Mouse (Mus musculus) thymus, adult 2 months (tissue): ENCODE data around the gene Xirp1. TPM values are rescaled to one million over a fixed set of nuclear protein-coding genes. Genes with fewer than 3 reads are reported as not detected.

Experiments used
- DNase-seq: peaks from one replicate; pipeline ENCODE4 v3.0.0; 2021
- H3K27ac ChIP-seq: fragments of 200-500 bp; 2 replicates; pipeline ENCODE4 v1.5.1; 2012; ENCODE audit warnings: low read length, control low read depth; ENCODE audit not compliant: control insufficient read depth, insufficient read depth
- H3K27me3 ChIP-seq: fragments of 200-500 bp; 2 replicates; pipeline ENCODE4 v1.6.1; 2012; ENCODE audit warnings: mild to moderate bottlenecking, low read length, moderate library complexity, mixed read lengths; ENCODE audit not compliant: control insufficient read depth, insufficient read depth
- H3K36me3 ChIP-seq: fragments of 200-500 bp; 2 replicates; pipeline ENCODE4 v1.6.1; 2012; ENCODE audit warnings: mild to moderate bottlenecking, low read length, moderate library complexity; ENCODE audit not compliant: control insufficient read depth, insufficient read depth
- H3K4me1 ChIP-seq: fragments of 200-500 bp; replicated peaks from 2 replicates; pipeline ENCODE4 v1.6.1; 2012; ENCODE audit warnings: low read length; ENCODE audit not compliant: control insufficient read depth, insufficient read depth
- H3K4me3 ChIP-seq: fragments of 200-500 bp; 2 replicates; pipeline ENCODE4 v1.5.1; 2012; ENCODE audit warnings: mild to moderate bottlenecking, low read length, control low read depth, moderate library complexity; ENCODE audit not compliant: control insufficient read depth, insufficient read depth
- CTCF ChIP-seq: fragments of 200-500 bp; IDR thresholded peaks from 2 replicates; pipeline ENCODE4 v1.5.1; 2012; ENCODE audit warnings: mild to moderate bottlenecking, control low read depth, low read length, moderate library complexity, borderline replicate concordance; ENCODE audit not compliant: control insufficient read depth, poor library complexity, insufficient read depth; ENCODE audit errors: extremely low read depth
- POLR2A ChIP-seq: fragments of 200-500 bp; IDR thresholded peaks from 2 replicates; pipeline ENCODE4 v1.6.1; 2012; ENCODE audit warnings: mild to moderate bottlenecking, low read length, control low read depth, moderate library complexity; ENCODE audit not compliant: control insufficient read depth, poor library complexity, insufficient read depth; ENCODE audit errors: extremely low read depth
- WGBS: fragments of 180-500 bp; shearing (Covaris S2); methylation state at CpG from one replicate; pipeline ENCODE4 v1.1.7; 2018; 5-methylcytosine and 5-hydroxymethylcytosine counted together
- polyA plus RNA-seq: library from polyadenylated mRNA; depleted of rRNA; stranded (reverse); fragments of >200 nt; gene quantifications from 2 replicates; pipeline ENCODE4 v1.2.3, GENCODE M21; 2012

Xirp1 gene
- polyA plus RNA-seq, 1 experiment: 2.3 TPM

DNA sequence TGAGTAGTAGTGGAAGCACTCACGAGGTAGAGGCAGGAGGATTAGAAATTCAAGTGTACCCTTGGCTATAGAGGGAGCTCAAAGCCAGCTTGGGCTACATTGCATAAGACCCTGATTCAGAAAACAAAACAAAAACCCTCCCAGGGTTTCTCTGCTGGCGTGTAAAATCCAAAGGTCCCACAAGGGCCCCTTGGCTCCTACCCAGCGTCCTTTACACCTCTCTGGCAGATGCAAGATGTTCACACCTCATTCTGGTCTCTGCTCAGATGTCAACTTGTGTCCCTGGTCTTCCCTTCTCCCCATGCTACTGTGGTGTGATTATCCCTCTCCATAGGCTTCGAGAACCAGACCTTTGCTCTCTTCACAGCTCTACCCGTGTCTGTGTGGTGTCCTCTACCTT, 22.6 kb downstream of the Xirp1 start:
- no peak for DNase-seq
- Histone ChIP-seq H3K27ac (no peak overlapping the region), H3K4me3 (no peak overlapping the region), H3K27me3 (no peaks in the 10 kb centered on the region), H3K36me3 (no peaks in the 10 kb centered on the region), H3K4me1 (peaks cover 8% of the 10 kb centered on the region)
- TF ChIP-seq CTCF: no peak
- WGBS: 81% methylated on average over 5 of the region's 5 CpGs

DNA sequence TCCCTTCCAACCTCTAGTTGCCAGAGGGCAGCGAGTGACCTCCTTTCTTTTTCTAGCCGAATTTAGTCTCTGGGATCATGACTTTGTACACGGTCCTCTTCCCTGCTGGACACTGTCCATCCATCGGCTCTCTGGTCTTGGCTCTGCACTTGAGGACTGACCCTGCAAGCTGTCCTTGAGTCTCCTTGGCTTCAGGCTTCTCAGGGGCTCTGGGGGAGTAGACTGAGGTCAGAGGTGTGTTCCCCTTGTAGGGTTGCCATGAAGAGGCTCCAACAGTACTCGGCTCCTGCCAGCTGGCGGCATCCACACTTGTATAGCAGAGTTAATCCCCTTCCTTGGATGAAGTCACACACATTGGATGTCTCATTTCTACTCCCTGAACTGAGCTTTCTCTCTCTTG, 23.8 kb downstream of the Xirp1 start:
- no peak for TF ChIP-seq POLR2A
- no peak for TF ChIP-seq CTCF
- peaks cover 8% of the 10 kb centered on the region for H3K4me1 ChIP-seq
- no peak for DNase-seq
- WGBS: 89% methylated on average over 6 of the region's 6 CpGs
- no peaks in the 10 kb centered on the region for H3K27me3 ChIP-seq
- no peaks in the 10 kb centered on the region for H3K36me3 ChIP-seq
- no peak overlapping the region for H3K27ac ChIP-seq
- no peak overlapping the region for H3K4me3 ChIP-seq

DNA sequence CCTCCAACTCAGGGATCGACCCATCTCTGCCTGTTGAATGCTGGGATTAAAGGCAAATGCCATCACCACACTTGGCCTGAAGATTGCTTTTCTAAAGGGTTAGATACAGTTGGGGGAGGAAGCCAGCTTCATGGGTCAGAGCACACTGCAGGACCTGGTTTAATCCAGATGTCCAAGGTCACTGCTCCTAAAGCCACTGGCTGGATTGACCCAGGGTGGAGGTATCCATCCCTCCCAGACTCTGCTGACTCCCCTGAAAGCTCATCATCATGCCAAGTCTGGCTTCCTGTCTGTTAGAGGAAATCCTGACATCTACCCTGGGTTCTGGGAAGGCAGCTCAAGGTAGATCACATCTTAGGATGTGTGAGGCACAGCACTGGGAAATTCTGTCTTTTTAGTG, 24.6 kb downstream of the Xirp1 start:
- no peaks in the 10 kb centered on the region for H3K27me3 ChIP-seq
- TF ChIP-seq CTCF: no peak
- no peak for TF ChIP-seq POLR2A
- no peaks in the 10 kb centered on the region for H3K36me3 ChIP-seq
- no peak for DNase-seq
- no peak overlapping the region for H3K4me3 ChIP-seq
- H3K4me1 ChIP-seq: peaks cover 13% of the 10 kb centered on the region
- WGBS: 87% methylated on average over 1 of the region's 1 CpGs
- no peak overlapping the region for H3K27ac ChIP-seq

DNA sequence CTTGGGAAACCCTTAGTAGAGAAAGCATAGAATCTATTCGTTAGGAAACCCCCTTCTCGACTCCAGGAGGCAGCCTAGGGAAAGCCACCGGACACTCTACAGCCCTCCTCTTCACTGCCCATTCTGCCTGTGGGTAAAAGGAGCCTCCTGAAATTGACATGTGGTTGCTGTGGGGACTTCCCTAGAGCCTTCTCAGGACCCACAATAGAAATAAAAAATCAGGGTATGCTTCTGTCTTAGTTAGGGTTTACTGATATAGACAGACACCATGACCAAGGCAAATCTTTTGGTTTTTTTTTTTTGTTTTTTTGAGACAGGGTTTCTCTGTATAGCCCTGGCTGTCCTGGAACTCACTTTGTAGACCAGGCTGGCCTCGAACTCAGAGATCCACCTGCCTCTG, 27.3 kb downstream of the Xirp1 start:
- DNase-seq: no peak
- no peak for TF ChIP-seq CTCF
- TF ChIP-seq POLR2A: no peak
- no peaks in the 10 kb centered on the region for H3K27me3 ChIP-seq
- H3K4me3 ChIP-seq: no peak overlapping the region
- no peak overlapping the region for H3K27ac ChIP-seq
- peaks cover 12% of the 10 kb centered on the region for H3K4me1 ChIP-seq
- WGBS: 69% methylated on average over 4 of the region's 4 CpGs
- H3K36me3 ChIP-seq: no peaks in the 10 kb centered on the region

DNA sequence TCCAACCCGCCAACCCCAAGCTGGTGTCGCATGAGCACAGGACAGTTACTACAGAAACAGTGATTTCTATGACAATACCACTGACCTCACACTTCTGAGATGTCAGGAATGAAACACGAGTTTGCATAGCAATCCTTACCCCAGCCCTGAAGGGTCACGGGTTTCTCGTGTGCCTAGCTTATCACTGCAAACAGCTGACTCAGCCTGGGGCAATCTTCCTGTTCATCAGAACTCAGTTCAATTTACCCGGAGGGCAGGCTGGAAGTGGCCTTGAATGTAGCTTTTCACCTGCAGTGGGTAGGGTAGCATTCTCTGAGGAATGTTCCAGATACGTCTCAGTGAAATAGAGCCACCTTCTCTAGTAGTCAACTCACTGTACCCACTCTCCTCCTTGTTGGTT, 29.2 kb downstream of the Xirp1 start:
- Histone ChIP-seq H3K4me3 (no peak overlapping the region), H3K4me1 (peaks cover 12% of the 10 kb centered on the region), H3K36me3 (no peaks in the 10 kb centered on the region), H3K27ac (no peak overlapping the region), H3K27me3 (no peaks in the 10 kb centered on the region)
- TF ChIP-seq POLR2A: no peak
- WGBS: 82% methylated on average over 7 of the region's 7 CpGs
- DNase-seq: no peak

DNA sequence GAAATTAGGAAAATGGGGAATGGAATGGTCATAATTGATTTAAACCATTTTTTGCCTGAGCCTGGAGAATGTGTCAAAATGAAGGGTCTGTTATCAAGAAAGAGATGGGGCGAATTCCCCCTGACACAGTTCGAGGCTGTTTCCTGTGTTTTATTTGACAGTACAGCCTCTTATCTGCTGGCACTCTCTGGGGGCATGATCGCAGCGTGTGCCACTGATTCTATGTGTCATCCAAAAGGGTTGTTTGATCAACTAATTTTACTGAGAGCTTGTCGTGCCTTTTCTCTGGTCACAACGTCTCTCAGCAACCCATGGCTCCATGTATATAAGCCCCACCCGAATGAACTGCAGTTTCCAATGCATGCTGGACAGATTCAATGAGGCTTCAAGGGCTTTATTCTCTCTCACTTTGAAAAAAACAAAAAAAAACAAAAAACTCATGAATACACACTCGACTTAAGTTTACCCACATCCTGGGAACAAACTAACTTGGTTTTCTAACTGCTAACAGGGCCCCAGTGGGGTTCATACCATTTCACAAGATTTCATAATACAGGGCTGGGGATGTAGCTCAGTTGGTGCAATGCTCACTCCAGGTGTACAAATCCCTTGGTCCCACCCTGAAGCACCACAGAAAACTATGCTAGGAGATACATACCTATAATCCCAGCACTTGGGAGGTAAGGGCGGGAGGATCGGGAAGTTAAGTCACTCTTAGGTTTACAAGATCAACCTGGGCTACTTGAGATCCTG, 30.1 kb downstream of the Xirp1 start:
- peaks cover 13% of the 10 kb centered on the region for H3K4me1 ChIP-seq
- DNase-seq: no peak
- TF ChIP-seq CTCF: no peak
- TF ChIP-seq POLR2A: no peak
- H3K36me3 ChIP-seq: no peaks in the 10 kb centered on the region
- no peak overlapping the region for H3K27ac ChIP-seq
- 60% methylated on average over 10 of the region's 10 CpGs for WGBS
- H3K4me3 ChIP-seq: no peak overlapping the region
- H3K27me3 ChIP-seq: no peaks in the 10 kb centered on the region

DNA sequence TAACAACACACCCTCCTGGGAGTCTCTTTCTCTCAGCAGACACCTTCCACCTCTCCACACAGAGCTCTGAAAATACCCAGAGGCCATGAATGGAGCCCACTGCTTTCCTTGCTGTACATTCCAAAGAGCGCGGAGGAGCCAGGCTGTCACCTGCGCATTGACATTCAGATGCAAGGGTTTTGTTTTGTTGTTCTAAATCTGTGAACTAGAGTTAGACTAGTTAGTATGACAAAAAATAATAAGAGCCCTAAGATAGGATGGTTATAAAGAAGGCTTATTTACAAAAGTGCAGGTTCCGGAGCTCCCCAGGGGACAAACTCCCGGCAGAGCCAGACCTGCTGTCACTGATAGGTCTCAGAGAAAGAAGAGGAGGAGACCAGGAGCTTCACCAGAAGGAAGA, 32.1 kb downstream of the Xirp1 start:
- Histone ChIP-seq H3K27me3 (no peaks in the 10 kb centered on the region), H3K36me3 (no peaks in the 10 kb centered on the region), H3K4me1 (peaks cover 15% of the 10 kb centered on the region), H3K27ac (no peak overlapping the region), H3K4me3 (no peak overlapping the region)
- TF ChIP-seq POLR2A: no peak
- TF ChIP-seq CTCF: no peak
- no peak for DNase-seq
- WGBS: 90% methylated on average over 5 of the region's 5 CpGs
